ENCODE assay signal across 19 mouse cellular contexts in the genomic region with DNA sequence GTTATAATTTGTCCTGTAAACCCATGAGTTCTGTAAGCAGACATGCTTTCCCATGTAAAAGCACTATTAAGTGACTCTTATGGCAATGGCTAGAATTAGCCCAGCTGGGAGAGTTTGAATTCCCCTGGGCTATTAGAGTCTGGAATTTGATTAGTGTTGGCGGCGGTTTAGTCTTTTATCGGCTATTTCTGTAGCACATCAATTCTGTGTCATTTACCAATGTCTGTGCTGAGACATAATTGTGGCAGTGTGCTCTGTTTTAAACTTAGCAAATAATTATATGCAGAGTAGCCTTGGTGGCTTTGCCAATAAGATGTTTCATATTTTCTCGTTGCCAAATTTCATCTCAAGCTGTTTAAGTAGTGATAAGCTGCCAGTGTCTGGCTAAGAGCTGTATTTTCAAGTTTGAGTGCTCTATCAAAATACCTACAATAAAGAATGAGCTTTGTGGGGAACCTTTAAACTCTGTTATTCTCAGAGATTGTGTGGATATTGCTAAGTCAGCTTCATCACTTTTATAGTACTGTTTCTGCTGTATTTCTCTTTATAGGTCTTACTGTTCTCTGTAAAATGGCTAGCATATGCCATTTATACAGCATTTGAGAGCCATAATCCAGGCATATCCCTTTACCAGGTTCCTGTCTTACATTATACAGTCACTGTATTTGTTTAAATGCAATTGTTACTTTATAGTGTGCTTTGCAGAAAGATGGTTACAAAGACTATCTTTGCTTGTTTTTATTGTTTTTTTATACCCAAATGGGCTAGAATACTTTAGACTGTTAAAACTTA.
DNase-seq lines count a peak whose midpoint lies in the region; ATAC-seq lines count a peak whose summit lies in the region.
"Had no signal": no experiment of that assay in that cellular context is flagged by ENCODE, and none has a peak within 500 bp of the region (broad histone marks: within the 10 kb centered on the region; RNA-seq: fewer than 3 reads in every experiment).

No protein-coding gene starts in this region.

- no peak for DNase-seq in hindbrain, embryonic 14.5 days (ENCODE audit: low spot score)
- DNase-seq in brain, adult 2 months (ENCODE audit: low read depth, low spot score) = peak; percentile 36
- peak; percentile 26 for DNase-seq in embryonic facial prominence, embryonic 14.5 days (ENCODE audit: low spot score)
- peak; percentile 5 for DNase-seq in mesoderm, embryonic 11.5 days (ENCODE audit: low read depth, low spot score)
- no peak for DNase-seq in urinary bladder, postnatal 36 days (ENCODE audit: low spot score in 2 of 2)
- DNase-seq: cerebellum, adult 11-12 months; kidney, adult 2 months; kidney, postnatal 36 days; layer of hippocampus, postnatal 36 days; left cerebral cortex, postnatal 4 days; lung, postnatal 14 days; spleen, adult 18-20 months; thymus, postnatal 4 days had no signal

- H3K9me3 ChIP-seq in hindbrain, embryonic 14.5 days (ENCODE audit: control insufficient read depth, low read length) = no peaks in the 10 kb centered on the region
- H3K9me3 ChIP-seq in hindbrain, embryonic 16.5 days (ENCODE audit: control insufficient read depth, low read length) = no peaks in the 10 kb centered on the region
- H3K9me3 ChIP-seq in embryonic facial prominence, embryonic 14.5 days (ENCODE audit: control insufficient read depth, low read length) = no peaks in the 10 kb centered on the region
- no peaks in the 10 kb centered on the region for H3K9me3 ChIP-seq in kidney, embryonic 16.5 days (ENCODE audit: low read length)
- H3K9me3 ChIP-seq: midbrain, embryonic 12.5 days; neural tube, embryonic 12.5 days had no signal

- no peaks in the 10 kb centered on the region for H3K4me1 ChIP-seq in hindbrain, embryonic 14.5 days (replicated peaks; ENCODE audit: control insufficient read depth, insufficient read depth, low read length)
- H3K4me1 ChIP-seq in hindbrain, embryonic 16.5 days (ENCODE audit: control insufficient read depth, insufficient read depth, low read depth, low read length) = no peaks in the 10 kb centered on the region
- H3K4me1 ChIP-seq in embryonic facial prominence, embryonic 14.5 days (ENCODE audit: control insufficient read depth, insufficient read depth, low read length) = no peaks in the 10 kb centered on the region
- no peaks in the 10 kb centered on the region for H3K4me1 ChIP-seq in kidney, embryonic 16.5 days (ENCODE audit: insufficient read depth, low read length)
- H3K4me1 ChIP-seq: midbrain, embryonic 12.5 days; neural tube, embryonic 12.5 days had no signal

- H3K4me3 ChIP-seq in hindbrain, embryonic 14.5 days (replicated peaks; ENCODE audit: low read length) = no peak overlapping the region
- no peak overlapping the region for H3K4me3 ChIP-seq in hindbrain, embryonic 16.5 days (ENCODE audit: low read length)
- no peak overlapping the region for H3K4me3 ChIP-seq in embryonic facial prominence, embryonic 14.5 days (ENCODE audit: low read depth, low read length)
- no peak overlapping the region for H3K4me3 ChIP-seq in kidney, embryonic 16.5 days (ENCODE audit: low read length)
- H3K4me3 ChIP-seq: midbrain, embryonic 12.5 days; neural tube, embryonic 12.5 days had no signal

- 35% methylated on average over 4 of the region's 4 CpGs for WGBS in hindbrain, embryonic 14.5 days
- 23% methylated on average over 4 of the region's 4 CpGs for WGBS in hindbrain, embryonic 16.5 days
- 35% methylated on average over 4 of the region's 4 CpGs for WGBS in embryonic facial prominence, embryonic 14.5 days
- WGBS in kidney, embryonic 16.5 days = 76% methylated on average over 4 of the region's 4 CpGs

- ATAC-seq in hindbrain, embryonic 14.5 days (ENCODE audit: low FRiP score) = 0 out of 2 replicates have a peak, but pooled peaks have one; percentile 46
- no peak for ATAC-seq in hindbrain, embryonic 16.5 days
- no peak for ATAC-seq in embryonic facial prominence, embryonic 14.5 days (ENCODE audit: low read depth)
- no peak for ATAC-seq in kidney, embryonic 16.5 days (ENCODE audit: low FRiP score, low TSS enrichment)
- ATAC-seq in megakaryocyte-erythroid progenitor cell, adult 5-6 weeks (replicated peaks; ENCODE audit: low FRiP score, low TSS enrichment, poor library complexity, severe bottlenecking) = no peak
- ATAC-seq: CD4-positive, CD25-positive, alpha-beta regulatory T cell, adult 4 months had no signal

- H3K9ac ChIP-seq in hindbrain, embryonic 14.5 days = no peak overlapping the region
- H3K9ac ChIP-seq in hindbrain, embryonic 16.5 days (ENCODE audit: low read depth, low read length) = no peak overlapping the region
- no peak overlapping the region for H3K9ac ChIP-seq in embryonic facial prominence, embryonic 14.5 days (ENCODE audit: low read depth, low read length)
- no peak overlapping the region for H3K9ac ChIP-seq in kidney, embryonic 16.5 days (replicated peaks; ENCODE audit: low read length)
- H3K9ac ChIP-seq: midbrain, embryonic 12.5 days; neural tube, embryonic 12.5 days had no signal

- H3K4me2 ChIP-seq in hindbrain, embryonic 14.5 days (replicated peaks) = no peak overlapping the region
- no peak overlapping the region for H3K4me2 ChIP-seq in hindbrain, embryonic 16.5 days (ENCODE audit: low read length)
- no peak overlapping the region for H3K4me2 ChIP-seq in embryonic facial prominence, embryonic 14.5 days (ENCODE audit: low read depth, low read length)
- H3K4me2 ChIP-seq in kidney, embryonic 16.5 days (replicated peaks; ENCODE audit: low read depth, low read length) = no peak overlapping the region
- H3K4me2 ChIP-seq: midbrain, embryonic 12.5 days; neural tube, embryonic 12.5 days had no signal

- no peaks in the 10 kb centered on the region for H3K36me3 ChIP-seq in hindbrain, embryonic 14.5 days (replicated peaks; ENCODE audit: control insufficient read depth, insufficient read depth)
- no peaks in the 10 kb centered on the region for H3K36me3 ChIP-seq in hindbrain, embryonic 16.5 days (ENCODE audit: control insufficient read depth, insufficient read depth, low read length)
- H3K36me3 ChIP-seq in embryonic facial prominence, embryonic 14.5 days (ENCODE audit: control insufficient read depth, insufficient read depth, low read length) = no peaks in the 10 kb centered on the region
- no peaks in the 10 kb centered on the region for H3K36me3 ChIP-seq in kidney, embryonic 16.5 days (ENCODE audit: insufficient read depth, low read length)
- H3K36me3 ChIP-seq: midbrain, embryonic 12.5 days; neural tube, embryonic 12.5 days had no signal

- no peak overlapping the region for H3K27ac ChIP-seq in hindbrain, embryonic 14.5 days
- H3K27ac ChIP-seq in hindbrain, embryonic 16.5 days (ENCODE audit: low read depth, low read length) = no peak overlapping the region
- no peak overlapping the region for H3K27ac ChIP-seq in embryonic facial prominence, embryonic 14.5 days (replicated peaks; ENCODE audit: low read depth, low read length)
- H3K27ac ChIP-seq in kidney, embryonic 16.5 days (ENCODE audit: low read length) = no peak overlapping the region
- H3K27ac ChIP-seq: midbrain, embryonic 12.5 days; neural tube, embryonic 12.5 days had no signal

- H3K27me3 ChIP-seq in hindbrain, embryonic 14.5 days (ENCODE audit: control insufficient read depth, insufficient read depth, low read length) = no peaks in the 10 kb centered on the region
- H3K27me3 ChIP-seq in hindbrain, embryonic 16.5 days (replicated peaks; ENCODE audit: control insufficient read depth, insufficient read depth, low read length) = no peaks in the 10 kb centered on the region
- no peaks in the 10 kb centered on the region for H3K27me3 ChIP-seq in embryonic facial prominence, embryonic 14.5 days (replicated peaks; ENCODE audit: control insufficient read depth, insufficient read depth, low read length)
- no peaks in the 10 kb centered on the region for H3K27me3 ChIP-seq in kidney, embryonic 16.5 days (ENCODE audit: insufficient read depth, low read length)
- H3K27me3 ChIP-seq: midbrain, embryonic 12.5 days; neural tube, embryonic 12.5 days had no signal

Comparison
In these comparisons a context has a peak if more than half of its experiments do, and no peak if none do; other contexts are left out.
1. DNase-seq: peak in brain, adult 2 months (single experiment), embryonic facial prominence, embryonic 14.5 days (single experiment) and mesoderm, embryonic 11.5 days (single experiment); none in hindbrain, embryonic 14.5 days (single experiment) and urinary bladder, postnatal 36 days (0 of 2).